Mouse (Mus musculus): ENCODE measurements around the gene Bahcc1. TPM values are rescaled to one million over a fixed set of nuclear protein-coding genes. Genes with fewer than 3 reads are reported as not detected.

Bahcc1 gene
- total RNA-seq, 2 experiments from 2014 or later, result 7.8 to 8.9 TPM

- no peak for DNase-seq (ENCODE audit: low spot score in 2 of 2)
These were observed 56.9 kb downstream of the Bahcc1 start for GRCm38 (mm10) chr11:120289644-120290043.

GRCm38 (mm10) chr11:120290266-120290665, 57.5 kb downstream of the Bahcc1 start:
- DNase-seq (ENCODE audit: low spot score in 2 of 2), result no peak

- no peak for DNase-seq (ENCODE audit: low spot score in 2 of 2)
These were observed 61.0 kb downstream of the Bahcc1 start for GRCm38 (mm10) chr11:120293714-120294113.

GRCm38 (mm10) chr11:120296305-120297144, 63.8 kb downstream of the Bahcc1 start:
- no peak for DNase-seq (ENCODE audit: low spot score in 2 of 2)

- no peak for DNase-seq (ENCODE audit: low spot score in 2 of 2)
These were observed 65.0 kb downstream of the Bahcc1 start for GRCm38 (mm10) chr11:120297767-120298166.

- DNase-seq (ENCODE audit: low spot score in 2 of 2), result no peak
These were observed 65.8 kb downstream of the Bahcc1 start for GRCm38 (mm10) chr11:120298441-120299141.

GRCm38 (mm10) chr11:120299484-120299883, 66.7 kb downstream of the Bahcc1 start:
- no peak for DNase-seq (ENCODE audit: low spot score in 2 of 2)

GRCm38 (mm10) chr11:120303119-120303518, 70.4 kb downstream of the Bahcc1 start:
- no peak for DNase-seq (ENCODE audit: low spot score in 2 of 2)

GRCm38 (mm10) chr11:120303559-120304349, 71.0 kb downstream of the Bahcc1 start:
- DNase-seq (ENCODE audit: low spot score in 2 of 2), result no peak

- DNase-seq (ENCODE audit: low spot score in 2 of 2), result no peak
These were observed 71.6 kb downstream of the Bahcc1 start for GRCm38 (mm10) chr11:120304350-120304694.

GRCm38 (mm10) chr11:120304886-120305534, 72.3 kb downstream of the Bahcc1 start:
- peak; percentile 76 to 83 for DNase-seq (ENCODE audit: low spot score in 2 of 2)

GRCm38 (mm10) chr11:120305535-120306365, 73.0 kb downstream of the Bahcc1 start:
- DNase-seq (ENCODE audit: low spot score in 2 of 2), result no peak

GRCm38 (mm10) chr11:120306366-120307131, 73.8 kb downstream of the Bahcc1 start:
- peak in 1 of 2 experiments; percentile 15 for DNase-seq (ENCODE audit: low spot score in 2 of 2)

- peak in 1 of 2 experiments; percentile 24 for DNase-seq (ENCODE audit: low spot score in 2 of 2)
These were observed 74.3 kb downstream of the Bahcc1 start for GRCm38 (mm10) chr11:120307132-120307413.

- peak; percentile 98 to 99 for DNase-seq (ENCODE audit: low spot score in 2 of 2)
These were observed 75.1 kb downstream of the Bahcc1 start for GRCm38 (mm10) chr11:120307566-120308430.

- DNase-seq (ENCODE audit: low spot score in 2 of 2), result peak in 1 of 2 experiments; percentile 11
These were observed 75.9 kb downstream of the Bahcc1 start for GRCm38 (mm10) chr11:120308441-120309320.

GRCm38 (mm10) chr11:120310813-120311312, 78.1 kb downstream of the Bahcc1 start:
- DNase-seq (ENCODE audit: low spot score in 2 of 2), result peak; percentile 81 to 84
